Mouse (Mus musculus): ENCODE data around the gene St7l. TPM values are rescaled to one million over a fixed set of nuclear protein-coding genes. Genes with fewer than 3 reads are reported as not detected.
"Not testable (repeated sequence)": the region's sequence is repeated elsewhere in the genome, so short reads cannot be mapped to it uniquely, and the experiment has no call there.

St7l gene
- polyA plus RNA-seq, 1 experiment from 2014 or later: 29.9 TPM

DNA sequence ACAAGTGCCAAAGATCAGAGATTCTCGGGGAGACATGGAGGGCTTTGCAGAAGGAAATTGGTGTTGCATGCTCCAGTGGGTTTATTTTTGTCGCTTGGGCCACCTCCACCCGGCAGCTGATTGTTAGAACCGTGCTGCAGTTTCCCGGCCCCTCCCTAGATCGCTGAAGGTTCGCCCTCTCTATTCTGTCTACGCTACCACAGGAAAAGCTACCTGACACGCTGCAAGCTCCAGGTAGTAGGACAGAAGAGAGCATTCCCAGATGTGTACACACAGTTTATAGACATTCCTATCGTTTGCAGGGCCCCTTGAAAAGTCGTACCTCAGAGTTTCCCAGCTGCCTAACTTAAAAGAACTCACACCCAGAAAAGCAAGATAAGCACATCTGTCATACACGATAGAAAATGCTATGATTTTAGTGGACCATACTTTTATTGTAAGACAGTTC, 1.6 kb downstream of the St7l start:
- H3K4me1 ChIP-seq (ENCODE audit: control insufficient read depth, insufficient read depth, low read depth, low read length): peaks cover 22% of the 10 kb centered on the region
- no peaks in the 10 kb centered on the region for H3K9me3 ChIP-seq (ENCODE audit: control insufficient read depth, low read length)
- peak overlapping the region; percentile 64 for H3K4me2 ChIP-seq (ENCODE audit: low read length)
- peak overlapping the region; percentile 93 for H3K9ac ChIP-seq (ENCODE audit: low read depth, low read length)
- H3K27ac ChIP-seq (ENCODE audit: low read depth, low read length): peak overlapping the region; percentile 97
- H3K27me3 ChIP-seq (replicated peaks; ENCODE audit: control insufficient read depth, insufficient read depth, low read length): no peaks in the 10 kb centered on the region
- peak; percentile 7 for ATAC-seq
- peak overlapping the region; percentile 91 for H3K4me3 ChIP-seq (ENCODE audit: low read length)
- 2% methylated on average over 12 of the region's 12 CpGs for WGBS
- H3K36me3 ChIP-seq (ENCODE audit: control insufficient read depth, insufficient read depth, low read length): no peaks in the 10 kb centered on the region

DNA sequence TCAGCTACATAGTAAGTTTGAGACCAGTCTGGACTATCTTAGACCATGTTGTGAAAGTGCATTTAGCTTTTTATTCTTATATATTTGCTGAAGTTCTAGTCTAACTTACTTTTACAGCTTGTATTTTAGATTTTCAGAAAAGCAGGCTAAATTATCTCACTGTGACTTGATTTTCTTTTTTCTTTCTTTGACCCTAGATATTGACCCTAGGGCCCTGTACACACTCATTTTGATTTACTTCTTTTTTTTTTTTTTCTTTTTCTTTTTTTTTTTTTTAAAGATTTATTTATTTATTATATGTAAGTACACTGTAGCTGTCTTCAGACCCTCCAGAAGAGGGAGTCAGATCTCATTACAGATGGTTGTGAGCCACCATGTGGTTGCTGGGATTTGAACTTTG, 2.9 kb downstream of the St7l start:
- H3K27ac ChIP-seq (ENCODE audit: low read depth, low read length); H3K36me3 ChIP-seq (ENCODE audit: control insufficient read depth, insufficient read depth, low read length); H3K27me3 ChIP-seq (replicated peaks; ENCODE audit: control insufficient read depth, insufficient read depth, low read length); H3K9ac ChIP-seq (ENCODE audit: low read depth, low read length); H3K9me3 ChIP-seq (ENCODE audit: control insufficient read depth, low read length); ATAC-seq; H3K4me3 ChIP-seq (ENCODE audit: low read length): not testable (repeated sequence)
- H3K4me2 ChIP-seq (ENCODE audit: low read length): peak overlapping the region; percentile 29; the same call in 1 of the 2 replicates
- H3K4me1 ChIP-seq (ENCODE audit: control insufficient read depth, insufficient read depth, low read depth, low read length): peaks cover 19% of the 10 kb centered on the region

GRCm38 (mm10) chr3:104869611-104870010, 5.8 kb downstream of the St7l start:
- Histone ChIP-seq H3K27me3 (replicated peaks; ENCODE audit: control insufficient read depth, insufficient read depth, low read length) (no peaks in the 10 kb centered on the region), H3K27ac (ENCODE audit: low read depth, low read length) (no peak overlapping the region), H3K9ac (ENCODE audit: low read depth, low read length) (no peak overlapping the region), H3K4me1 (ENCODE audit: control insufficient read depth, insufficient read depth, low read depth, low read length) (peaks cover 9% of the 10 kb centered on the region), H3K4me2 (ENCODE audit: low read length) (no peak overlapping the region), H3K9me3 (ENCODE audit: control insufficient read depth, low read length) (no peaks in the 10 kb centered on the region), H3K4me3 (ENCODE audit: low read length) (no peak overlapping the region), H3K36me3 (ENCODE audit: control insufficient read depth, insufficient read depth, low read length) (peaks cover 25% of the 10 kb centered on the region)
- no peak for ATAC-seq

GRCm38 (mm10) chr3:104888585-104888984, 24.8 kb downstream of the St7l start:
- H3K9me3 ChIP-seq (ENCODE audit: control insufficient read depth, low read length): 0 out of 2 replicates have a peak, but pooled peaks cover 2% of the 10 kb centered on the region
- peaks cover 21% of the 10 kb centered on the region for H3K36me3 ChIP-seq (ENCODE audit: control insufficient read depth, insufficient read depth, low read length)
- no peak overlapping the region for H3K4me2 ChIP-seq (ENCODE audit: low read length)
- 95% methylated on average over 3 of the region's 3 CpGs for WGBS
- H3K9ac ChIP-seq (ENCODE audit: low read depth, low read length): no peak overlapping the region
- no peak for ATAC-seq
- no peak overlapping the region for H3K4me3 ChIP-seq (ENCODE audit: low read length)
- H3K4me1 ChIP-seq (ENCODE audit: control insufficient read depth, insufficient read depth, low read depth, low read length): no peaks in the 10 kb centered on the region
- H3K27me3 ChIP-seq (replicated peaks; ENCODE audit: control insufficient read depth, insufficient read depth, low read length): no peaks in the 10 kb centered on the region
- H3K27ac ChIP-seq (ENCODE audit: low read depth, low read length): no peak overlapping the region

DNA sequence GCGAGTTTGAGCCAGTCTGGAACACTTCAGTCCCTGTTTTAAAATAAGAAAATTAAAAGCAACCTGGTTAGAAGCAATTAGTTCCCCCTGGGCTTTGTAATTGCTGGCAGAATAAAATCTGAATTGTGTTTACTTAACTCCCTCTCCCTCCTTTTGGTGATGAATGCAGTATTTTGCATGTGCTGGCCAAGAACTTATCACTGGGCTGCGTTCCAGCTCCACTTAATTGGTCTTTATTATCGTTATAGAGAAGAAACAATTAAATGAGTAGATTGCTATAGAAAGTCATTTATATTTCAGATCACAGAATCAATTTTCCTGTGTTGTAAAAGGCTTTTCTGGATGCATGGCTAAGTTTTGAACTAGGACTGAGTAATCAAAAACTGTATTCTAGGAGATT, 32.3 kb downstream of the St7l start:
- no peak overlapping the region for H3K27ac ChIP-seq (ENCODE audit: low read depth, low read length)
- no peak overlapping the region for H3K4me3 ChIP-seq (ENCODE audit: low read length)
- 69% methylated on average over 3 of the region's 3 CpGs for WGBS
- H3K4me2 ChIP-seq (ENCODE audit: low read length): no peak overlapping the region
- H3K9ac ChIP-seq (ENCODE audit: low read depth, low read length): no peak overlapping the region
- peaks cover 23% of the 10 kb centered on the region for H3K36me3 ChIP-seq (ENCODE audit: control insufficient read depth, insufficient read depth, low read length)
- H3K27me3 ChIP-seq (replicated peaks; ENCODE audit: control insufficient read depth, insufficient read depth, low read length): no peaks in the 10 kb centered on the region
- H3K4me1 ChIP-seq (ENCODE audit: control insufficient read depth, insufficient read depth, low read depth, low read length): no peaks in the 10 kb centered on the region
- ATAC-seq: no peak
- H3K9me3 ChIP-seq (ENCODE audit: control insufficient read depth, low read length): no peaks in the 10 kb centered on the region

- Histone ChIP-seq H3K4me2 (ENCODE audit: low read length) (no peak overlapping the region), H3K27ac (ENCODE audit: low read depth, low read length) (no peak overlapping the region), H3K9me3 (ENCODE audit: control insufficient read depth, low read length) (no peaks in the 10 kb centered on the region), H3K4me1 (ENCODE audit: control insufficient read depth, insufficient read depth, low read depth, low read length) (no peaks in the 10 kb centered on the region), H3K27me3 (replicated peaks; ENCODE audit: control insufficient read depth, insufficient read depth, low read length) (no peaks in the 10 kb centered on the region), H3K36me3 (ENCODE audit: control insufficient read depth, insufficient read depth, low read length) (peaks cover 10% of the 10 kb centered on the region), H3K9ac (ENCODE audit: low read depth, low read length) (no peak overlapping the region), H3K4me3 (ENCODE audit: low read length) (no peak overlapping the region)
- no peak for ATAC-seq
- WGBS: 94% methylated on average over 4 of the region's 4 CpGs
Observed at GRCm38 (mm10) chr3:104901154-104901553, 37.3 kb downstream of the St7l start.

GRCm38 (mm10) chr3:104905389-104905788, 41.6 kb downstream of the St7l start:
- Histone ChIP-seq H3K27ac (ENCODE audit: low read depth, low read length) (no peak overlapping the region), H3K4me3 (ENCODE audit: low read length) (no peak overlapping the region), H3K4me2 (ENCODE audit: low read length) (no peak overlapping the region), H3K27me3 (replicated peaks; ENCODE audit: control insufficient read depth, insufficient read depth, low read length) (no peaks in the 10 kb centered on the region), H3K9me3 (ENCODE audit: control insufficient read depth, low read length) (no peaks in the 10 kb centered on the region), H3K9ac (ENCODE audit: low read depth, low read length) (no peak overlapping the region), H3K4me1 (ENCODE audit: control insufficient read depth, insufficient read depth, low read depth, low read length) (no peaks in the 10 kb centered on the region), H3K36me3 (ENCODE audit: control insufficient read depth, insufficient read depth, low read length) (peaks cover 5% of the 10 kb centered on the region; the same call in 1 of the 2 replicates)
- ATAC-seq: no peak
- 94% methylated on average over 4 of the region's 4 CpGs for WGBS

DNA sequence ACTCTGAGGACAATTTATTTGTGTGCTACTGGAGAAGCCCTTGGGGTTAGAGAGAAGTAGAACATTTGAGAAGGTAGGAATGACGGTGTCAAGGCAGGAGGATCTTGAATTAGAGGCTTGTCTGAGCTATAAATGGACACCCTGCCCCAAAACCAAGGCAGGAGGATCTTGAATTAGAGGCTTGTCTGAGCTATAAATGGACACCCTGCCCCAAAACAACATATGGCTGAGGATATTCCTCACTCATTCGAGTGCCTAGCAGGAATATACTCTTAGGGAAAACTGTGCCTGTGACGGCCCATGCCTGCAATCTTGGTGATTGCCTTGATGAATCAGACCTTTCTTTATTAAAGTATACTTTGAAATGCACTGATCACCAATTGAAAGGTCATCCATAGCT, 42.2 kb downstream of the St7l start:
- 93% methylated on average over 3 of the region's 3 CpGs for WGBS
- Histone ChIP-seq H3K36me3 (ENCODE audit: control insufficient read depth, insufficient read depth, low read length) (peaks cover 6% of the 10 kb centered on the region), H3K27me3 (replicated peaks; ENCODE audit: control insufficient read depth, insufficient read depth, low read length) (no peaks in the 10 kb centered on the region), H3K9me3 (ENCODE audit: control insufficient read depth, low read length) (no peaks in the 10 kb centered on the region), H3K27ac (ENCODE audit: low read depth, low read length) (no peak overlapping the region), H3K4me2 (ENCODE audit: low read length) (no peak overlapping the region), H3K9ac (ENCODE audit: low read depth, low read length) (no peak overlapping the region), H3K4me1 (ENCODE audit: control insufficient read depth, insufficient read depth, low read depth, low read length) (no peaks in the 10 kb centered on the region), H3K4me3 (ENCODE audit: low read length) (no peak overlapping the region)
- no peak for ATAC-seq

DNA sequence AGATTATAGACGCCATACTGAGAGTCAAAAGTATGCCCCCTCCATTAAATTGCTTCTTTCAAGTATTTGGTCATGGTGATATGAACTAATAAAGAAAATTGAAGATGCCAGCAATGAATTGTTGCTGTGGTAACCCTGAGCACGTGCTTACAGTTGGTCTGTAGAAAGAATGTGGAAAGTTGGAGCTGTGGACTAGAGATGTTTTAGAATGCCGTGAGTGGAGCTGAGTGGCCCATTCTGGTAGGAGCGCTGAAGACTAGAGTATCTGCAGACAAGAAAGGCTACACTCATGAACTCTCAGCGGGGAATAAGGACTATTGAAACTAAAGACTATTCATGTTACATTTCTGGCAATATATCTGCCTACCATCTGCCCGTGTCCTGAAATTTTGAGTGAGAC, 45.4 kb downstream of the St7l start:
- no peak for ATAC-seq
- no peak overlapping the region for H3K27ac ChIP-seq (ENCODE audit: low read depth, low read length)
- 74% methylated on average over 6 of the region's 6 CpGs for WGBS
- no peaks in the 10 kb centered on the region for H3K9me3 ChIP-seq (ENCODE audit: control insufficient read depth, low read length)
- H3K9ac ChIP-seq (ENCODE audit: low read depth, low read length): no peak overlapping the region
- H3K27me3 ChIP-seq (replicated peaks; ENCODE audit: control insufficient read depth, insufficient read depth, low read length): no peaks in the 10 kb centered on the region
- peaks cover 6% of the 10 kb centered on the region for H3K36me3 ChIP-seq (ENCODE audit: control insufficient read depth, insufficient read depth, low read length)
- no peak overlapping the region for H3K4me3 ChIP-seq (ENCODE audit: low read length)
- no peak overlapping the region for H3K4me2 ChIP-seq (ENCODE audit: low read length)
- no peaks in the 10 kb centered on the region for H3K4me1 ChIP-seq (ENCODE audit: control insufficient read depth, insufficient read depth, low read depth, low read length)

GRCm38 (mm10) chr3:104914986-104915385, 51.2 kb downstream of the St7l start:
- WGBS: 40% methylated on average over 3 of the region's 3 CpGs
- Histone ChIP-seq H3K9me3 (ENCODE audit: control insufficient read depth, low read length) (no peaks in the 10 kb centered on the region), H3K27me3 (replicated peaks; ENCODE audit: control insufficient read depth, insufficient read depth, low read length) (no peaks in the 10 kb centered on the region), H3K9ac (ENCODE audit: low read depth, low read length) (no peak overlapping the region), H3K36me3 (ENCODE audit: control insufficient read depth, insufficient read depth, low read length) (peaks cover 3% of the 10 kb centered on the region), H3K27ac (ENCODE audit: low read depth, low read length) (no peak overlapping the region), H3K4me2 (ENCODE audit: low read length) (no peak overlapping the region), H3K4me1 (ENCODE audit: control insufficient read depth, insufficient read depth, low read depth, low read length) (no peaks in the 10 kb centered on the region), H3K4me3 (ENCODE audit: low read length) (no peak overlapping the region)
- ATAC-seq: no peak
